Mouse (Mus musculus) adrenal gland, adult 8-10 months (tissue): ENCODE data around the gene Cfap44. TPM values are rescaled to one million over a fixed set of nuclear protein-coding genes. Genes with fewer than 3 reads are reported as not detected.

ENCODE experiments used
- DNase-seq: peaks from one replicate; pipeline ENCODE4 v3.0.0; 2022
- total RNA-seq, 4 experiments: library from RNA; stranded (reverse); gene quantifications; 2 replicates each; pipeline ENCODE4 v1.2.4; 2022

Gene Cfap44
- total RNA-seq, result 1 to 10 TPM in 1 of 4 experiments, under 1 TPM in 3; 0.43 to 2.3 (median 0.70) TPM

DNA sequence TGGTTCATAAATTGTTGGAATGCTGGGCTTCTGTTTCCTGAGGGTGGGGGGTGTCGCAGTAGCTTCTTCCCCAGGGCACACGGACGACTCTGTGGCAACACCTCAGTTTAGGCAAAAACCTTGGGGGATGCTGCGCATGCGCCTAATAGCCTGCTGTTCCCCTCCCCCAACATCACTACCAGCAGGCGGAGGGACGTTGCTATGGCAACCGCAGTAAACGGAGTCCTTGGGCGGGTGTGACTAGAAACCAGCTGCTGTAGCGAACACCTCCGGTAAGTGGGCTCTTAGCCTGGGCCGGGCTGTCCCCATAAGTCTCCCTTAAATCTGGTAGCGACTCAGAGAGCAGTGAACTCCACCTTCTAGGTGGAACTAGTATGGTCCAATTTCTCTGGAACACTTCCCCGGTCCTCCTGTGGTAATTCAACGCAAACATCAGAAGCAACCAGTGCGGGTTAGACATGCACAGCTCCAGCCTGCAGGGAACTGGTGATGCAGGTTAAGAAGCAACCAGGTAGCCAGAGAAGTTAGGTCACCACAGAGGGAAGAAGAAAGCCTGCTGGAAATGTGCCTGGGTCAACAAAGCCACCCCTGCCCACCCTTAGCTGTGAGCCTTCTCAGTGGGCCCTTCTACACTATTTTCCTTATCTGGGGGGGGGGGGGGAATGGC is at the start of gene Cfap44:
TSS of gene Cfap44 (plus strand) at position 220 of the 667 bp plus-strand sequence.
- DNase-seq, result peak; percentile 72

- peak; percentile 91 for DNase-seq
Observed at GRCm38 (mm10) chr16:44347071-44347901, 47.3 kb upstream of the Cfap44 start, which contains the start of gene Spice1. TSS of gene Spice1 (plus strand) at chr16:44347121.

DNA sequence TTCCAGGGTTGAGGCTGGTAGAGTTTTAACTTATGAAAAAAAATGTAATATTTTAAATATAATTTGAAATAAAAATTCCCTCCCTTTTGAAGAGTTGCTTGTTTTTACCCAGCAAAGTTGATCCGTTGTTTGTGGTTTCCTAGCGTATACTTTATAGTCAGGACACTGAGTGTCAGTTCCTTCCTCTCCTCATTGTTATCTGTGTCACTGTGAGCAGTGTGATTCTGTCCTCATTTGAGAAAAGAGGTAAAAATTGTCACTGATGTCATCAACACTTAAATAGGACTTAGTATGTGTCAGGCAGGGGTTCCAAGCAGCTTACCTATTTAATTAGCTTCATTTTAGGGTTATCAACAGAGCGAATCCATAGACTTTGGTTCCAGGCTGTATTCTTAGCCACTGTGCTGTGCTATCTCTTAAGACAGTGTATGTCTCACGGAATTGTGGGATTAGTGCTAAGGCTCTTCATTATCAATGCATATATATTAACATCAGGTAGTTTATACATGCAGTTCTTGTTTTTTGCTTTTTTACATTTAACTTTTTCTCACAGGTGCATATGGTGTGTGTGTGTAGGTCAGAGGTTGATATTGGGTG is 44.7 kb upstream of the Cfap44 start:
- no peak for DNase-seq

GRCm38 (mm10) chr16:44356291-44356690 is 38.3 kb upstream of the Cfap44 start:
- DNase-seq, result no peak

GRCm38 (mm10) chr16:44357571-44358268 is 36.9 kb upstream of the Cfap44 start:
- DNase-seq, result peak; percentile 19

DNA sequence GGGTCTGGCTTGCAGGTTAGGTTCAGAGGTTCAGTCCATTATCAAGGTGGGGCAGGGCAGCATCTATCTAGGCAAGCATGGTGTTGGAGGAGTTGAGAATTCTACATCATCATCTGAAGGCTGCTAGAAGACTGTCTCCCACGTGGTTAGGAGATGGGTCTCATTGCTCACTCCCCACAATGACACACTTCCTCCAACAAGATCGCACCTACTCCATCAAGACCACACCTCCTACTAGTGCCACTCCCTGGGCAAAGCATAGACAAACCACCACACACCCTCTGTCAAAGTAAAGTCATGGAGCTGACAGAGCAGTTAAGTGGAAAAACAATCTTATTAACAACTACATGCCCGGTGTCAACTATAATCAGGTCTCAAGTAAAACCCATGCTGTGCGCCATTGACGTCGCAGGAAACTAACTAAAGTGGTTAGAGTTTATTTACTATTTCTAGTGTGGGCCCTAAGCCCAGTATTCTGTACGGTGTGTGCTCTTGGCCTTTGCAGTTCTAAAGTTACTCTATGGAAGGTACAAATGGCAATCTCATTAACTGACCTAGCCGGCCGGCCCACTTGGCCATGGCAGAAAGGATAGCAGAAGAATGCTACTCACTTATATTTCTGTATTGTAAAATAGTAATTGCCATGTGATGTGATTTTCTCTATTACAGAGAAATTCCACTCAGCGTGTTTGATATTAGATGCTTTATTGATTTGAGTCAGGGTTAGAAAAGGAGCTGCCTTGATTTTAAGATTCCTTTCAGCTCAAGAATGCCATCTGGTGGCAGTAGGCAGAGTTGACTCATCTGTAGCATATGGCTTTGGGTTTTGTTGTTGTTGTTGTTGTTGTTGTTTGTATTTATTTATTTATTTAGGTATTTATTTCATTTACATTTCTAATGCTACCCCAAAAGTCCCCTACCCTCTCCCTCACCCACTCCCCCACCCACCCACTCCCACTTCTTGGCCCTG is 32.4 kb upstream of the Cfap44 start:
- DNase-seq, result no peak

- DNase-seq, result no peak
Observed at GRCm38 (mm10) chr16:44365522-44365921, 29.1 kb upstream of the Cfap44 start.

DNA sequence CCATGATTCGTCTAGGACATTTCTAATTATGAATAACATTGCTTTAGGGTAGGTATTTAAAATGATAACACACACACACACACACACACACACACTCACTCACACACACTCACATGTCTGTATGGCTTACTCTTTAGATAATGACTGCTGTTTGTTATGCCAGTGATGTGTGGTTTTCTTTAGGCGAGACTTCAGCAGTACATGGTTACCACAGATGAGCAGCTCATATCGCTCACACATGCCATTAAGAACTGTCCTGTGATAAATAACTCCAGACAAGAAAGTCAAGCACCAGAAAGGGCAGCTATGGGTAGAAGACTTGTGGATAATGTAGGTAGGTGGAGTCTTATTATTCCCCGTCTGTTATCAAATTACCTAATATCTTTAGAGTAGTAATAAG is 19.1 kb upstream of the Cfap44 start:
- no peak for DNase-seq

DNA sequence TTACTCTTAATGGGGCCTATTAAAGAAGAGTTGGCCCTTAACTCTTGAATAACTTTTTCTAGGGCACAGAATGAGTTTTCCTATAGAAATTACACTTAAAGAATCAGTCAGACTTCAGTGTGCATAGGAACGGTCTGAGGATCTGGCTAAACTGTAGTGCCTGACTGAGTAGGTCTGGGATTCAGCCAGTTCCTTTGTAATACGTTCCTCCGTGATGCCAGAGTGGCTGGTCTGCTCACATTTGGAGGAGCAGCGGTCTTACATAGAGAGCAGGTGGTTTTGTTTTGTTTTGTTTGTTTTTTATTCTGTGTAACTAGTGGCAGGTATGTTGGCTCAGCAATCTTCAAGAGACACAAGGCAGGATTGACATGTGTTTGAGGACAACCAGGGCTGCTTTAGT is 14.6 kb upstream of the Cfap44 start:
- DNase-seq, result no peak

- DNase-seq, result no peak
Observed at GRCm38 (mm10) chr16:44381578-44381977, 13.0 kb upstream of the Cfap44 start.

DNA sequence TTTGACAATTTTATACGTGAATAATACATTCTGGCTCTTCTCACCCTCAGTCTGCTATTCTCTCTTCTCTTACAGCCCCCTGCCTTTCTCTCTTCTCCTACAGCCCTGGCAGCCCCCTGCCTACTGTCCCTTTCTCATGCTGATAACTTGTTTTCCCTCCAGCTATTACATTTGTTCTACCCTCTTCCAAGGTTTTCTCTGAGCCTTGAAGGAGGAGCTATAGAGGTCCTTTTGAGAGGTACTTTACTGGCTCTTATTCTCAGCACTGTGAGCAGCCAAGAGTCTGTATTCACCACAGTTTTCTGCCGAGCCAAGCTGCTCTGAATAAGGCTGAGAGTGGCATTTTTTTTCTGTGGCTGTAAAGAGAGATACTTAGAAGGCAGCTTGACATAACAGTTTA is 11.0 kb upstream of the Cfap44 start:
- no peak for DNase-seq

DNA sequence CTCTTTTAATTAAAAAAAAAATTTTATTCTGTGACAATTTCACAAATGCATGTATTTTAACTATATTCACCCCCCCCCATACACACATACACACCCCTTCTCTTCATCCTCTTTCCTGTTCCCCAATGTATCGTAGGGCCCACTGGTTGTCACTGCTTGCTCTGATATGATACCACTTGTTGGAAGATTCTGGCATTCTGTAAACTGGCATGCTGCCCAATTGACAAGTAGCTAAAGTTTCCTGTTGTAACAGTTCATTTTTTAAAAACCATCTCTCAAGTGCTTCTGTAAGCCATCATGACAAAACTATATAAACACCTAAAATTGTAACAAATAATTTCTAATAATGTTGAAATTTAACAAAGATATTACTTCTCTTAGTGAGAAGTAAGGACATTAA is 10.3 kb upstream of the Cfap44 start:
- no peak for DNase-seq

DNA sequence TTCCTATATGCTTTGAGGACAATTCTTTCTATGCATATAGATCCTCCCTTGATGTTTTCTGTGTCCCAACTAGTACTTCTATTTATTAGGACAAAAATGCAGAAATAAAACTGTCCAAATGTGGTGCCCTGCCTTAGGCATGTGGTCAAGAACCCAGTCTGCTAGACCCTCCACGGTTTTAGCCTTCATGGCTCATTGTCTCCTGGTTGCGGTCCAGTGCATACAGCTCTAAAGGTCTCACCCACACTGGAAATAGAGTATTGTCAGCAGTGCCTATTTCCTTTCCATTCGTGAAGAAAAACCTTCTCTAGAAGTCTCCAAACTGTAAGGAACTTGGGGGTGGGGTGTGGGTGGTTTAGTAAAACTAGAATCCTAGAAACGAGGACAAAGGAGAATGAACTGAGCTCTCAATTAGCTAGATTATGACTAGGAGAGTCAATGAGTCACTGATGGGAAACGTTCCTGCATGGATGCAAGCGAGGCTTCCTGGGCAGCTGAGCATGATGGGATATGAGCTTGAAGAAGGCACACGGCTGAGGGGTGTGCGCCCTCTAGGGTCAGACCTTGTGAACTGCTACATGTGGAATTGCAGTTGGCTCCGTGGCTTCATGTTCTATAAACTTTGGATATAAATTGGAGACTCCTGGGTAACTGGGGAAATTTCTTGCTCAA is 2.6 kb upstream of the Cfap44 start:
- peak; percentile 65 for DNase-seq

GRCm38 (mm10) chr16:44404933-44405332 is 10.3 kb downstream of the Cfap44 start:
- DNase-seq, result no peak

DNA sequence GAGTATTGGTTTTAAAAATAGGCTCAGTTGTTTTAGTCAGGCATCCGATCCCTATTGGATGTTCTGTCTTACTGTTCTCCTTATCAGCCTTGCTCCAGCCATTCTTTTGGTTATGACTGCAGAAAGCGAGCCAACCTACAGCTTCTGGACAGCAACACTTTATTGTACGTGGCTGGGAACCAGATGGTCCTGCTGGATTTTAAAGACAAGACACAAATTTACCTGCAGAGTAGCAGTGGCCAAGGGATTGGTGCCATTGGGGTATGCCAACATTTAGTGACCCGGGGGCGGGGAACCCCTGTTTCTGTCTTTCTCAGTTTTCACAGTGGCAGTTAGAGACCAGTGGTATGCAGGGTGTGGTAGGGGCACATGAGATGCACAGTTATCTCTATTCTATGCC is 12.6 kb downstream of the Cfap44 start:
- DNase-seq, result no peak

DNA sequence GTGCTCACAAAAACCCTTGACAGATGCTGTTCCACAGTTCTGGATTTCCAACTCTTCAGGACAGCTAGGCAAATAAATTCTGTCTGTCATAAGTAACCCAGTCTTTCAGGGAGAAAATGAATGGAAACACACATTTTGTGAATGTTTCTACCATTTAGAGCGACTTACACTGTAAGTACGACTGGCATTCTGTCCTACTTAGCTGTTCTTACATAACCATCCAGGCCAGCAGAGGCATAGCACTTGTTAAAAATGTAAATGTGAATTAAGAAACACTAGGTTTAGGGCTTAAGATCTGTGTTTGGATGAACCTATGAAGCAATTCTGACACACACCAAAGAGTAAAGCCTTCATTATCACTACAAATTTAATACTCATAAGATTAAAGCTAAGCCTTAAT is 13.7 kb downstream of the Cfap44 start:
- DNase-seq, result no peak

GRCm38 (mm10) chr16:44410176-44410575 is 15.6 kb downstream of the Cfap44 start:
- DNase-seq, result no peak

GRCm38 (mm10) chr16:44417596-44417995 is 23.0 kb downstream of the Cfap44 start:
- no peak for DNase-seq

GRCm38 (mm10) chr16:44421735-44422134 is 27.1 kb downstream of the Cfap44 start:
- DNase-seq, result no peak

GRCm38 (mm10) chr16:44423499-44423898 is 28.9 kb downstream of the Cfap44 start:
- no peak for DNase-seq

DNA sequence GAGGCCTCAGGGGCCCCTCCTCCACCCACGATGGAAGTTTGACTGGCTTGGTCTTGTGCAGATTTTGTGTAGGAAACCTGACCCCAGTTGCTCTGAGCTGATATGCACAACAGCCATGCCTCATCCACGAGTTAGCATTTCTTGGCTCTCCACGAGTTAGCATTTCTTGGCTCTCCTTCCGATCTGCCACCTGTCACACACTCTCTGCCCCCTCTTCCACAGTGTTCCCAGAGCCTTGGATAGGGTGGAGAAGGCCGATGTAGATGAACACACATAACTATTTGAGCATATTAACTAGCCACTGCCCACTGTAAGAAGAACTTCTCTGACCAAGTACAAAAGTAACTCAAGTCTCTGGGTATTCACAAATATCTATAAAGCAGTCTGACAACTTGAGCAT is 33.9 kb downstream of the Cfap44 start:
- DNase-seq, result no peak
